Mouse (Mus musculus) pancreas, adult 10 weeks (tissue): ENCODE results near the gene Olfr608. TPM values are rescaled to one million over a fixed set of nuclear protein-coding genes. Genes with fewer than 3 reads are reported as not detected.

Experiments used
- polyA plus RNA-seq: library from polyadenylated mRNA; stranded (reverse); fragments of 350-450 nt; fragmentation: Illumina TruSeq; extraction: RNeasy Lipid Tissue Mini Kit (QIAGEN cat#74804); gene quantifications from one replicate; pipeline ENCODE4 v1.2.3, GENCODE M21; 2015; ENCODE audit warnings: low read depth, low replicate concordance; ENCODE audit not compliant: insufficient read depth

Olfr608 gene
- not detected for polyA plus RNA-seq

DNA sequence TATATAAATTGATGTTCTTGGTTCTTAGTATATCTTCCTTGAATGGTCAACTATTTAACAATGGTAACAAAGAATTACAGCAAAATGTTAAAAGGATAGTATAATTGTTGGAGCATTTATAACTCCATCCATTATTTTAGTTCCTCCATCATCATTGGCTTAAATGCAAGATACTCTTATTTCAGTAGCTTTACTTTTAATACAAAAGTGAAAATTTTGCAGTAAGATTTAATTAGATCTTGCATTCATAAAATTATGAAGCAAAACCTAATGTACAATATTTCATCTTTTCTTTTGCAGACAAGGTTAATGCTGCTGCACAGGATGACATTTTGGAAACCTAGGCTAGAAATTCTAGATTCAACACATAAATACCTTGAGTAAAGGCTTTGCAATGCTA is at the start of gene Olfr608:
Olfr608 (plus strand) TSS at position 301 of the 400 bp plus-strand sequence.

GRCm38 (mm10) chr7:103445339-103445738 is 24.3 kb upstream of the Olfr608 start, which contains the start of gene Olfr605:
Gene Olfr605 (minus strand): TSS chr7:103445439.

DNA sequence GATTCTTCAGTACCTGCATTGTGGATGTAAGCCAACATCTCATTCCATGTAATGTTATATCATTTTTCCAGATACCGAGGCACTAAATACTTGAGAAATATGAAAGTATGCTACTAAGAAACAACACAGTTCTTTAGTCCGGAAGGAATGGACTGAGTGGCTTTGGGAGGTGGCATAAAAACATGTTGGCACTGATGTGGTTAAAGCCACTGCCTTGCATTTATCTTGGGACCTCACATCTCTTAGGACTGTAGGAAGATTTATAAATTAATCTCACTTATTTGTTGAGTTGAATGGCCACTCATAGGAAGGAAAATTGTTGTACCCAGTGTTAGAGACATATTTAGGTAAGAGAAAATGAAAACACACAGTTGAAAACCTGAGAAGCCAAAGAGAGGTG is 20.9 kb upstream of the Olfr608 start, which contains the start of gene Olfr606:
Olfr606 (plus strand) TSS at position 301 of the 400 bp plus-strand sequence.

GRCm38 (mm10) chr7:103497962-103498361 is 28.3 kb downstream of the Olfr608 start, which contains the start of gene Olfr609:
Gene Olfr609 (minus strand): TSS chr7:103498062.

DNA sequence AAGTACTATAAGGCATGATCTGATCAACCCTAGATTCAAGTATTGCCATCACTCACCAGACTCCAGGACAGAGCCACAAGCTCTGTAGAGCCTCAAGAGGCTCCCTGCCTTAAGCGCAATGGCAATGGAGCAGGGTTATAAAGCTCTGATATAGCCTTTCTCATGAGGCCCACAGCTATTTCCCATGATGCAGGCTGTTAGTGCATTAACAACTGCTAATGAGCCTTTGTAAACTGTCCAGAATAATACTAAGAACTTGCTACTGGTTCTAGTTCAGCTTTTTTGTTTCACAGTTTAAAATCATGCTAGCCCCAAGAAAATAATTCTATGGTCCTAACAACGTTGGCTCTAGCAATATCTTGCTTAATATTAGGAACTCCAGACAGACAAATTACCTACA is 42.3 kb downstream of the Olfr608 start, which contains the start of gene Olfr610:
Olfr610 (minus strand) TSS at position 101 of the 400 bp plus-strand sequence.

GRCm38 (mm10) chr7:103520746-103521145 is 51.1 kb downstream of the Olfr608 start, which contains the start of gene Olfr611:
Gene Olfr611 (minus strand): TSS chr7:103520846.

Other genes with a start within 250 kb of the Olfr608 start
- gene Usp17ld, start 217.4 kb upstream of the Olfr608 start, polyA plus RNA-seq = not detected
- gene Olfr596, start 164.2 kb upstream of the Olfr608 start, polyA plus RNA-seq = not detected
- not detected for gene Olfr597, start 153.6 kb upstream of the Olfr608 start, polyA plus RNA-seq
- not detected for gene Olfr598, start 146.3 kb upstream of the Olfr608 start, polyA plus RNA-seq
- gene Olfr599, start 134.0 kb upstream of the Olfr608 start, polyA plus RNA-seq = not detected
- gene Olfr600, start 120.2 kb upstream of the Olfr608 start, polyA plus RNA-seq = not detected
- gene Olfr601, start 107.2 kb upstream of the Olfr608 start, polyA plus RNA-seq = not detected
- not detected for gene Olfr603, start 83.7 kb upstream of the Olfr608 start, polyA plus RNA-seq
- gene Usp17lc, start 54.8 kb upstream of the Olfr608 start, polyA plus RNA-seq = not detected
- not detected for gene Olfr605, start 24.4 kb upstream of the Olfr608 start, polyA plus RNA-seq
- gene Olfr606, start 20.8 kb upstream of the Olfr608 start, polyA plus RNA-seq = not detected
- gene Olfr607, start 5.7 kb upstream of the Olfr608 start, polyA plus RNA-seq = not detected
- gene Olfr609, start 28.2 kb downstream of the Olfr608 start, polyA plus RNA-seq = not detected
- gene Olfr610, start 42.2 kb downstream of the Olfr608 start, polyA plus RNA-seq = not detected
- gene Olfr611, start 51.0 kb downstream of the Olfr608 start, polyA plus RNA-seq = not detected
- not detected for gene Olfr612, start 72.8 kb downstream of the Olfr608 start, polyA plus RNA-seq
- not detected for gene Olfr613, start 78.2 kb downstream of the Olfr608 start, polyA plus RNA-seq
- gene Olfr615, start 86.2 kb downstream of the Olfr608 start, polyA plus RNA-seq = not detected
- gene Olfr616, start 99.3 kb downstream of the Olfr608 start, polyA plus RNA-seq = not detected
- not detected for gene Olfr617, start 103.2 kb downstream of the Olfr608 start, polyA plus RNA-seq
- not detected for gene Olfr618, start 120.2 kb downstream of the Olfr608 start, polyA plus RNA-seq
- gene Olfr619, start 130.7 kb downstream of the Olfr608 start, polyA plus RNA-seq = not detected
- gene Olfr620, start 142.7 kb downstream of the Olfr608 start, polyA plus RNA-seq = not detected
- gene Olfr622, start 172.8 kb downstream of the Olfr608 start, polyA plus RNA-seq = not detected
- not detected for gene Olfr623, start 193.8 kb downstream of the Olfr608 start, polyA plus RNA-seq
- gene Olfr624, start 201.3 kb downstream of the Olfr608 start, polyA plus RNA-seq = not detected
- gene Olfr625-ps1, start 212.8 kb downstream of the Olfr608 start, polyA plus RNA-seq = not detected
- not detected for gene Olfr243, start 244.8 kb downstream of the Olfr608 start, polyA plus RNA-seq